Mouse (Mus musculus): ENCODE measurements around the gene Map4k4. TPM values are rescaled to one million over a fixed set of nuclear protein-coding genes. Genes with fewer than 3 reads are reported as not detected.

Map4k4 gene
- polyA plus RNA-seq, 1 experiment from 2014 or later = 3.5 TPM

- 49% methylated on average over 7 of the region's 7 CpGs for WGBS (ENCODE audit: insufficient replicate concordance)
- Histone ChIP-seq H3K27me3 (no peaks in the 10 kb centered on the region), H3K4me3 (replicated peaks) (no peak overlapping the region), H3K9ac (no peak overlapping the region), H3K4me2 (no peak overlapping the region), H3K36me3 (replicated peaks) (peaks cover 19% of the 10 kb centered on the region), H3K9me3 (replicated peaks) (no peaks in the 10 kb centered on the region), H3K27ac (replicated peaks) (no peak overlapping the region), H3K4me1 (replicated peaks) (no peaks in the 10 kb centered on the region)
- ATAC-seq (ENCODE audit: insufficient read depth) = no peak
Measured at GRCm38 (mm10) chr1:40027116-40027620, 126.5 kb downstream of the Map4k4 start.

- H3K4me3 ChIP-seq (replicated peaks) = no peak overlapping the region
- H3K36me3 ChIP-seq (replicated peaks) = peaks cover 8% of the 10 kb centered on the region
- H3K27me3 ChIP-seq = no peaks in the 10 kb centered on the region
- no peak overlapping the region for H3K9ac ChIP-seq
- no peak overlapping the region for H3K4me2 ChIP-seq
- H3K27ac ChIP-seq (replicated peaks) = no peak overlapping the region
- no peaks in the 10 kb centered on the region for H3K4me1 ChIP-seq (replicated peaks)
- no peak for ATAC-seq (ENCODE audit: insufficient read depth)
- 72% methylated on average over 12 of the region's 12 CpGs for WGBS (ENCODE audit: insufficient replicate concordance)
- H3K9me3 ChIP-seq (replicated peaks) = no peaks in the 10 kb centered on the region
Measured at GRCm38 (mm10) chr1:40028207-40028998, 127.7 kb downstream of the Map4k4 start.

DNA sequence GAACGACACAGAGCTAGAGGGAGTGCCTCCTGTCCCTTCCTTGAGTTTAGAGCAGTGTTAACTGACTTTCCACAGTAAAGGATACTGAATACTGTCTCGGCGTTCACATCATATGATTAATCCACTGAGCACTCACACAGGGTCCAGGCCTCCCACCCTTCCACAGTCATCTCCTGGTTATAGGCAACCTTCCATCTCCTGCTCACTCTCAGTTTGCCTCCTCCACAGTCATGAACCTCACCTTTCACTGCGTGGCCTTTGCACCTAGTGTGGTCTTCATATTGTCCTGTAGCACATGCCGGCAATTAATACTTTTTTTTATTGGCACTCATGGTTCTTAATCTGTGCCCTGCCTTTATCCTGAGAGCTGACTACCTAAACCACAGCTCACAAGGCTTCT lies 128.9 kb downstream of the Map4k4 start:
- no peaks in the 10 kb centered on the region for H3K4me1 ChIP-seq (replicated peaks)
- H3K9ac ChIP-seq = no peak overlapping the region
- H3K9me3 ChIP-seq (replicated peaks) = no peaks in the 10 kb centered on the region
- no peak for ATAC-seq (ENCODE audit: insufficient read depth)
- no peak overlapping the region for H3K27ac ChIP-seq (replicated peaks)
- H3K27me3 ChIP-seq = no peaks in the 10 kb centered on the region
- no peak overlapping the region for H3K4me2 ChIP-seq
- H3K36me3 ChIP-seq (replicated peaks) = peaks cover 7% of the 10 kb centered on the region
- H3K4me3 ChIP-seq (replicated peaks) = no peak overlapping the region
- WGBS (ENCODE audit: insufficient replicate concordance) = 68% methylated on average over 5 of the region's 5 CpGs

GRCm38 (mm10) chr1:40030287-40030975 lies 129.7 kb downstream of the Map4k4 start:
- no peaks in the 10 kb centered on the region for H3K27me3 ChIP-seq
- H3K4me2 ChIP-seq = no peak overlapping the region
- H3K36me3 ChIP-seq (replicated peaks) = peaks cover 3% of the 10 kb centered on the region; the same call in 1 of the 2 replicates
- no peaks in the 10 kb centered on the region for H3K4me1 ChIP-seq (replicated peaks)
- no peak; the same call in 1 of the 2 replicates for ATAC-seq (ENCODE audit: insufficient read depth)
- WGBS (ENCODE audit: insufficient replicate concordance) = 56% methylated on average over 14 of the region's 14 CpGs
- no peaks in the 10 kb centered on the region for H3K9me3 ChIP-seq (replicated peaks)
- no peak overlapping the region for H3K27ac ChIP-seq (replicated peaks)
- no peak overlapping the region for H3K9ac ChIP-seq
- H3K4me3 ChIP-seq (replicated peaks) = no peak overlapping the region

DNA sequence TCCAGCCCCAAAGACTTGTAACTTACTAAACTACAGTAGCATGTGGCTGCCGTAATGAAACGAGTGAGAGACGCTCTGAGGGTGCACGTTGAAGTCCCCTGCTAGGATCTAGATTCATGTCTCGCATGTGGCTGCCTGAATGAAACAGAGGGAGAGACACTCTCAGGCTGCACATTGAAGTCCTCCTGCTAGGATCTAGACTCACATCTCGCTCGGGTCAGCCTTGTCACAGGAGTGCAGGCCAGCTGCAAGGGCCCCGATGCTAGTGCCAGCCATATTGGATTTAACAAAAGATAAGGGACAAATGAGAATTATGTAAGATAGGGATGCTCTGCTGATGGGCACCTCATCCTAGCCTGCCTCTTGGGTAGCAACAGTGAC lies 130.3 kb downstream of the Map4k4 start:
- Histone ChIP-seq H3K4me3 (replicated peaks) (no peak overlapping the region), H3K27me3 (no peaks in the 10 kb centered on the region), H3K36me3 (replicated peaks) (no peaks in the 10 kb centered on the region; the same call in 1 of the 2 replicates), H3K27ac (replicated peaks) (no peak overlapping the region), H3K9ac (no peak overlapping the region), H3K4me2 (no peak overlapping the region), H3K4me1 (replicated peaks) (no peaks in the 10 kb centered on the region), H3K9me3 (replicated peaks) (no peaks in the 10 kb centered on the region)
- WGBS (ENCODE audit: insufficient replicate concordance) = 76% methylated on average over 8 of the region's 8 CpGs
- no peak for ATAC-seq (ENCODE audit: insufficient read depth)

DNA sequence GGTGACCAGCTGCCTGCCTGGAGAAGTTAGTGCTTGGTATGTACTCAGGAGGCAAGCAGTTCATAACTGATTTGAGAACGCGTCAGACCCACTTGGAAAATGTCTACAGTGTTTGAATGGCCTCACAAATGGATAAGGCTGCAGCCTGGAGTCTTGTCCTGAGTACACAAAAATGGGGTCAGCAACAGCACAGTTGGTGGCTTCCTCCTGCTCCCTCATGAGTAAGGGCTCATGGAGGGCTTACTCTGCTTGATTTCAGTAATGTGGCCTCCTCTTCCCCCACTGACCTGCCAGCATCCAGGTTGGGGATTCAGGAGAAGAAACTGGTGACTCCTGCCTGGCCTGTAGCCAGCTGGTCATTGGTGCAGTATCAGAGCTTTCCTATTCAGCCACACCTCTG lies 130.9 kb downstream of the Map4k4 start:
- H3K4me3 ChIP-seq (replicated peaks) = no peak overlapping the region
- no peaks in the 10 kb centered on the region for H3K4me1 ChIP-seq (replicated peaks)
- H3K4me2 ChIP-seq = no peak overlapping the region
- no peaks in the 10 kb centered on the region; the same call in 1 of the 2 replicates for H3K36me3 ChIP-seq (replicated peaks)
- H3K27ac ChIP-seq (replicated peaks) = no peak overlapping the region
- H3K27me3 ChIP-seq = no peaks in the 10 kb centered on the region
- H3K9me3 ChIP-seq (replicated peaks) = no peaks in the 10 kb centered on the region
- ATAC-seq (ENCODE audit: insufficient read depth) = no peak
- no peak overlapping the region for H3K9ac ChIP-seq
- WGBS (ENCODE audit: insufficient replicate concordance) = 59% methylated on average over 2 of the region's 2 CpGs

GRCm38 (mm10) chr1:40033315-40033714 lies 132.6 kb downstream of the Map4k4 start:
- Histone ChIP-seq H3K27ac (replicated peaks) (no peak overlapping the region), H3K4me2 (no peak overlapping the region), H3K4me3 (replicated peaks) (no peak overlapping the region), H3K9me3 (replicated peaks) (no peaks in the 10 kb centered on the region), H3K9ac (no peak overlapping the region), H3K4me1 (replicated peaks) (no peaks in the 10 kb centered on the region), H3K36me3 (replicated peaks) (no peaks in the 10 kb centered on the region), H3K27me3 (no peaks in the 10 kb centered on the region)
- no peak for ATAC-seq (ENCODE audit: insufficient read depth)
- WGBS (ENCODE audit: insufficient replicate concordance) = 55% methylated on average over 4 of the region's 4 CpGs

- no peaks in the 10 kb centered on the region for H3K4me1 ChIP-seq (replicated peaks)
- 62% methylated on average over 12 of the region's 12 CpGs for WGBS (ENCODE audit: insufficient replicate concordance)
- no peaks in the 10 kb centered on the region for H3K36me3 ChIP-seq (replicated peaks)
- H3K9ac ChIP-seq = no peak overlapping the region
- H3K4me3 ChIP-seq (replicated peaks) = no peak overlapping the region
- no peak overlapping the region for H3K4me2 ChIP-seq
- ATAC-seq (ENCODE audit: insufficient read depth) = no peak
- H3K27ac ChIP-seq (replicated peaks) = no peak overlapping the region
- no peaks in the 10 kb centered on the region for H3K27me3 ChIP-seq
- no peaks in the 10 kb centered on the region for H3K9me3 ChIP-seq (replicated peaks)
Measured at GRCm38 (mm10) chr1:40033743-40034420, 133.2 kb downstream of the Map4k4 start.

DNA sequence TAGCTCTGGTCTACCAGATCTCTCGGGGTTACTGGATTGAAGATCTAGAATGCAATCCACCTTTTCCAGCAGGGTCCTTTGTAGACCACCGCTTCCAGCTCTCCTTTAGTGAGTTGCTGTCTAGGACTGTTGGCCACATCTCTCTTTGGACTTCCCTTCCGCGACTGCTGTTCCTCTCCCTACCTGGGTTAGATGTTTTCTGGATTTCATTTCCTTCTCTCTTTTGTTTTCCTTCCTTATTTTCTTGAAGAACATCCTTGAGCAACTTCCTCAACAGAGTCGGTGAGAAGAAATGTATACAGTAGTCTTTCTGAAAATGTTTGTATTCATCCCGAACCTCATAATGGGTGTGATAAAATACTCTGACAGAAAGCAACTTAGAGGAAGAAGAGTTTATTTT lies 137.1 kb downstream of the Map4k4 start:
- H3K4me2 ChIP-seq = no peak overlapping the region
- H3K36me3 ChIP-seq (replicated peaks) = no peaks in the 10 kb centered on the region
- H3K4me3 ChIP-seq (replicated peaks) = no peak overlapping the region
- 49% methylated on average over 6 of the region's 6 CpGs for WGBS (ENCODE audit: insufficient replicate concordance)
- H3K27me3 ChIP-seq = no peaks in the 10 kb centered on the region
- no peaks in the 10 kb centered on the region for H3K4me1 ChIP-seq (replicated peaks)
- H3K27ac ChIP-seq (replicated peaks) = no peak overlapping the region
- no peaks in the 10 kb centered on the region for H3K9me3 ChIP-seq (replicated peaks)
- no peak for ATAC-seq (ENCODE audit: insufficient read depth)
- no peak overlapping the region for H3K9ac ChIP-seq

- Histone ChIP-seq H3K9ac (no peak overlapping the region), H3K4me2 (no peak overlapping the region), H3K4me3 (replicated peaks) (no peak overlapping the region), H3K9me3 (replicated peaks) (no peaks in the 10 kb centered on the region), H3K4me1 (replicated peaks) (no peaks in the 10 kb centered on the region), H3K27me3 (no peaks in the 10 kb centered on the region), H3K27ac (replicated peaks) (no peak overlapping the region), H3K36me3 (replicated peaks) (no peaks in the 10 kb centered on the region)
- WGBS (ENCODE audit: insufficient replicate concordance) = 17% methylated on average over 6 of the region's 6 CpGs
- no peak for ATAC-seq (ENCODE audit: insufficient read depth)
Measured at GRCm38 (mm10) chr1:40045686-40046085, 145.0 kb downstream of the Map4k4 start.

DNA sequence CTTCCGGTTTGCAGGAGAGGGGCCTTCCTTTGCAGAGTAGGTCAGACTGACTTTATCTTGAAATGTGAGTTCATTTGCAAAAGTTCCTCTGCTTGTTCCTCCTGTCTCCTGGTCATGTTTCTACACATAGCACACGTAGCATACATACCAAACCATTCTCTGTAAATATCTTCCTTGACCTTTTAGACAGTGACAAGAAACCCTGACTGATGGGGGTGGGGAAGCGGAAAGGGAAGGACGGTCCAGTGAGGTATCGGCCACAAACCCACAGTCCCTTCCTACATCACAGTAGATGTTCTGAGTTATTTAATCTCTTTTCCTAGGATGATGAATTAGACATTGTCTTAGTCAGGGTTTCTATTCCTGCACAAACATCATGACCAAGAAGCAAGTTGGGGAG lies 145.9 kb downstream of the Map4k4 start:
- Histone ChIP-seq H3K9me3 (replicated peaks) (no peaks in the 10 kb centered on the region), H3K4me2 (no peak overlapping the region), H3K9ac (no peak overlapping the region), H3K4me3 (replicated peaks) (no peak overlapping the region), H3K27ac (replicated peaks) (no peak overlapping the region), H3K4me1 (replicated peaks) (no peaks in the 10 kb centered on the region), H3K36me3 (replicated peaks) (no peaks in the 10 kb centered on the region), H3K27me3 (no peaks in the 10 kb centered on the region)
- ATAC-seq (ENCODE audit: insufficient read depth) = no peak
- WGBS (ENCODE audit: insufficient replicate concordance) = 36% methylated on average over 5 of the region's 5 CpGs

Measured in liver, embryonic 15.5 days (tissue).